Mouse (Mus musculus) c-Kit-negative CD71-positive TER-119-positive erythroid progenitor cells, embryonic 14.5 days (primary cell): Measurements from ENCODE around the gene Anks4b.

Experiments used
- DNase-seq: peaks from one replicate; pipeline ENCODE4 v3.0.0-alpha.2; 2013; ENCODE audit warnings: low read depth, low spot score

The Anks4b gene

DNA sequence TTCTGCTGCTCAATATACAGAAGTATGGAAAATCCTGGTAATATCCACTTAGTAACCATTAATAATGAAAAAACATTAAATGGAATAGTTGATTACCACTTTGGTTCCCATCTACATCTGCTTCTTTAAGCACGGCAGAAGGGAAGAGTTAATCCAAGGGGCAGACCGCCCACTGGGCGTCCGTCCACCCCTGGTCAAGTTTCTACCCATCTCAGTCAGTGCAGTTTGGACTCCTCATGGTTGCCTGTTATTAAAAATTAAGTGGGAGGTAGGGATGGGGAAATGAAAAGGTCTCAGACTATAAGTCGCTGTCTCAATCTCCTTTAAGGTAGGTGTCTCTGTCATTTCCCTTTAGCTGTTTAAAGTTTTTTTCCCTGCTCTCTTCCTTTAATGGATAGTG is 15.3 kb downstream of the Anks4b start:
- DNase-seq: no peak

DNA sequence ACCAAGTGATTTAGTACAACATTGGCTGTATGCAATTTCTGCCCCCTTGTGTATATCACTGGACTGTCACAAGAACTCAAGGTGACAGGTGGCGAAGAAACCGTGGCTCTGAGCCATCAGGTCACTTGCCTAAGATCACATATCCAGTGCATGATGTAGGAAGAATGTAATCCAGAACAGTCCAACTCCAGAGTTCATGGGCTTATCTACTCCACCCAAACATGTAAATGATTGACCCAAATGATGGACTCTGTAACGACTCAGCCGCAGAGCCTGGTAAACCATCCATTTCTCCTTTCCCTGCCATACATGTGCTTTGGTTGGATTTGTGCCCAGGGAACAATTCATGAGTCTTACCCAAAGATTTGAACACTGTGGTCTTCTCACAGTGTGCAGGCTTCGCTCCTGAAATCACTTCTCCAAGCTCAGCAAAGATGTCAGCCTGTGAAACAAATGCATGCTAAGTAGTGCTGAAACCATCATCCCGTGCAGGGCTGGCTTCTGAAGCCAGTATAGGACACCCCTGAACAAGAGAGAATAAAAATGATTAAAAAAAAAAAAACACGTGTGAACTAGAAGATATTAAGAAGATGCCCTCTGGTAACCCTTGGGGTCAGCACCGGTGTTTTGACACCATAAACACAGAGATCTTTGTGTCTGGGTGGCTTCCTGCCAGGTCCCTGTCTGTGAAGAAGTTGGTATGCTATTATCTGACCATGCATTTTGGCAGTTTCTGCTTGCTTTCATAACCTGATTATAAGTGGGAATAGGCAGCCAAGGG is 15.9 kb downstream of the Anks4b start:
- DNase-seq: no peak

DNA sequence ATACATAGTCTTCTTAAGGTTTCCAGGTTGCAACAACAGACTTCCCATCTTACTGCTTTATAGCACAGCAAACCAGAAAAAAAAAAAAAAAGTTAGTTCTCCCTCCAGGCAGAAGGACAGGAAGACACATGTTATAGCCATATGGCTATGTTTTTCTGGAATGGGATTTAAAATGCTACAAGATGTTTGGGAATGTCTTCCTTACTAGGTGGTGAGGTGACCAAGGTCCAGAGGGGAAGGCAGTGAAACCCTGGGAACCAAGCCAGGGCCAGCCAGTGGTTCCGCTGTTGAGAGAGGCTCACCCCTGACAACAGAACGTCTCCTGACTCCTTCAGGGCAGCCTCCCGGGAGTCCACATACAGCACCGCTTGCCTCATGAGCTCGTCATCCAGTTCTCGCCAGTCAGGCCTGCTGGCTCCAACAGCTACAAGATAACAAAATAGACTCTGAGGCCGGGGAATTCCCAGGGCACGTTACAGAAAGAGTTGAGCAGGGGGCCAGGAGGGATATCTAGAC is 16.6 kb downstream of the Anks4b start:
- DNase-seq: no peak

DNA sequence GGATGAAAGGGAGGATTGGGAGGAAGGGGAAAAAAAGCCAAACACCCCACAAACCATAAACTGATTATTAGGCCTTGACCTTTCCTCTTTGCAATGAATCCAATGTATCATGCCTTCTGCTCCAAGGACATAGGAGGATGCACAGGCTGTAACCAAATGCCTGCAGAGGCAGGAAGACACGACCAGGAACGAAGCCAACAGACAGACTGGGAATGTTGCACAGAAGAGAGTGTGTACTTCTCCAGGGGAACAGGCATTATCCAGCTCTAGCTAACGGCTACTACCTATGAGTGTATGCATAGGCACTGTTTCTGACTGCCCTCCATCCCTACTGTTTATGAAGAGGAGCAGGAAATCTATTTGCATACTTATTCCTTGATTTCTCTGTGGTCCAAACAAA is 18.5 kb downstream of the Anks4b start:
- no peak for DNase-seq

DNA sequence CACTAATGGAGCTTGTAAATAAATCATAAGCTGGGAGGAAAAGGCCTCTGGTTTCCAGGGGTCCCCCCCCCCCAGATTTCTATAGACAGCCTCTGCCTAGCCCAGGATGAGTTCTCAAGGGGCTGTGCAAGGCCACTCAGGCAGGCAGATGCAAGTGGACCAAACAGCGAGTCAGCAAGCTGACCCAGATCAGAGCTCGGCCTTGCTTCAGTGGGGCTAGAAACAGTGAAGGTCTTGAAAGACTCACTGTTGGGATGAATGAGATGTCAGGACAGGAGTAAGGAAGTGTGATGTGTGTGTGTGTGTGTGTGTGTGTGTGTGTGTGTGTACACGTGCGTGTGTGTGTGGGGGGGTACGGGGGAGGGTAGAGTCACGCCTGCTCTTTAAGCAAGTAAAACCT is 19.2 kb downstream of the Anks4b start:
- DNase-seq: no peak

DNA sequence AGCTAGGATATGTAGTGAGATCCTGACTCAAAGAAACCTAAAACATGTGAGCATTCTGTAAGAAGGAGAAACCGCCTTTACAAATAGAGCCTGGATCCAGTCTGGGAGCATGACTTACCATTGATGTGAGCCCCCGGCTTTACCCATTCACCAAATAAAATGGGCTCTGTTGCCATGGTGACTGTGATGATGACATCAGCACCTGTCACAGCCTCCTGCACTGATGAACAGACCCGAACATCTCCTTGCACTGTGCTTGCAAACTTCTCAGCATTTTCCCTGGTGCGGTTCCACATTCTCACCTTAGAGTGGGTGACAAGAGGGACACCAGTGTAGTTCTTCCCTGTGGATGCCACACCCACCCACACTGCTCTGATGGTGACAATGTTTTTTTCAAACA is 21.5 kb downstream of the Anks4b start:
- DNase-seq: no peak

DNA sequence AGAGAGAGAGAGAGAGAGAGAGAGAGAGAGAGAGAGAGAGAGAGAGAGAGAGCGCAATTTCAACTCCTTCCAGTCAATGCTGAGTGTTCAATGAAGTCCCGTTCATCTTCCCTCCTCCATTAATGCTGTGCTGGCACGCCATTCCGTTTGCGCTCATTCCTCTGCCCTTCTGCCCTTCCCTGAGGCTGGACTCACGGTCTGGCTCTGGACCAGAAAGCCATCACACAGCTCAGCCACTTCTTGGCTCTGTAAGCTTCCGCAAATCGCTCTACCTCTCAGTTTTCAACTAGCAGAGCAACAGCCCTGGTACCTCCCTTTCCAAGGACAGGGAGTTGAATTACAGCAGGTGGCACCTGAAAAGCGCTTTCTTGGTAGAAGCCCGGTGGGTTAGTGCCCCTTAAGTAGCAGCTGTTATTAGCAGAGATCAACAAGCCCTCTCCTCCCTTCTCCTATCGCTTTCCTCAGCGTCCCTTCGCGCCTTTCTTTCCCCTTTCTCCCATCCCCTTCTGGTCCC is 27.6 kb downstream of the Anks4b start:
- DNase-seq: no peak

DNA sequence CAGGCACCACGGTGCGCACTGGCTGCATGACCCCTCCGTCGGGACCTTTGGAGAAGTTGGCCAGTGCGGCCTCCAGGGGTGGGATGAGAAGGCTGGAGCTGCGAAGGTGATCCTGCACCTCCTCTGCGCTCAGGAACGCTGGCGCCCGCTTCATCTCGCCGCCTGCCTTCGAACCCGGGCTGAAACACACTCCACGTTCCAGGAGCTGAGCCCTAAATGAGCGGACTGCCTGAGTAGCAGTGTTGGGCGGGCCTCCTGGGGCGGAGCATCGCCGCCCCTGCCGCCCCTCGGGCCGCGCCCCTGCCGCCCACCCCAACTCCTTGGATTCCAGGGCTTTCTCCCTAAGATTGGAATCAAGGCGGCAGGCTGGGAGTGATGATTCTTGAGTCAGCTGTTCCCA is 28.1 kb downstream of the Anks4b start, which contains the start of gene Crym:
Gene Crym (minus strand): TSS at position 341 of the 400 bp plus-strand sequence.
- DNase-seq: no peak

DNA sequence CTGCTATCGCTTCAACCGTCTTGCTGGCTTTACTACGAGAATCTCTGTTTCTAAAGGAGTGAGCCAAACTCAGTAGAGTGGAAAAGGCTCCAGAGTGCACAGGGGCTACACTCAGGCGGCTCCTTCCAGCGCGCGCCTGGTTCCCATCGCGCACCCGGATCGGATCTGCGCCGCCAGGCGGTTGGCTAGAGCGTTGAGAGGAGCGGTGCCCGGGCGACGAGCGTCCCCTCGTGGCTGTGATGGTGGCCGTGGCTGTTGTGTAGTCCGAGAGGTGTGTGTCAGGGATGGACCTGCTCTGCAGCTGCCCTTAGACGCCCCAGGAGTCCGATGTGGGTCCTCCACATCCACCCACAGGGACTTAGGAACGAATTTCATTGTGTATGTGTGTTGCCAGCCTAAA is 30.1 kb downstream of the Anks4b start, which contains the start of gene Abca14:
Gene Abca14 (plus strand): TSS at position 173 of the 400 bp plus-strand sequence.
- no peak for DNase-seq

DNA sequence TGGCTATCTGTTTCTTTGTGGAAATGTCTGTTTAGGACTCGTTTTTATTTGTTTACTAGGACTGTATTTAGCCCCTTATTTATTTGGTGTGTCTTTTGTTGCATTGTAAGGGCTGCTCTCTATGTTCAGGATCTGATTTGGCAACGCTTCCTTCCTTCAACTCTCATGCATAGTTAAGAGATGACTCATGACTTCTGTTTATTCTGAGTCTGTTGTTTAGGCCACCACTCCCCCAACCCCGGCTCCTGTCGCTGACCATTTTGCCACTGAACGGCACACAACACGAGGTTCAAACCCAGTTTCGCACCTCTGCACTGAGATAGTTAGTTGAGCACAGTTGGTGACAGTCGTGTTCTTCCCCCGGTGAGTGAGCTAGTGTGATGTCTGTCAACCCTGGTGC is 32.3 kb downstream of the Anks4b start:
- no peak for DNase-seq

DNA sequence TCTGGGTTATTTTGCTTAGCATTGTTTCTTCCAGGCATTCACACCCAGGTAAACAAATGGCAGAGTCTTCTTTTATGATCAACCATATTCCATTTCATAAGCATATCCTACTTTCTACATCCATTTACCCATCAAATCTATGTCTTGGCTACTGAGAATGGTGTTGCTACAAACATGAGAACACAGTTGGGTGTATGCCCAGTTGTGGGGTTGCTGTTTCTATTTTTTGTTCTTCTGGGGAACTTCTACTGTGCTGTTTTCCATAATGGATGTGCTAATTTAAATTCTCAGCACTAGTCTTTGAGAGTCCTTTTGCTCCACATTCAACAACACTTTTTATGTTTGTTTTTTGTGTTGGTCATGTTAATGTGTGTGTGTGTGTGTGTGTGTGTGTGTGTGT is 54.9 kb downstream of the Anks4b start:
- DNase-seq: no peak
